Mouse (Mus musculus) retina, adult 2 months (tissue): ENCODE data around the gene Sh2d3c.

Experiments used
- DNase-seq: peaks from one replicate; pipeline ENCODE4 v3.0.0-alpha.2; 2012; ENCODE audit warnings: low read depth, low spot score

The Sh2d3c gene

DNA sequence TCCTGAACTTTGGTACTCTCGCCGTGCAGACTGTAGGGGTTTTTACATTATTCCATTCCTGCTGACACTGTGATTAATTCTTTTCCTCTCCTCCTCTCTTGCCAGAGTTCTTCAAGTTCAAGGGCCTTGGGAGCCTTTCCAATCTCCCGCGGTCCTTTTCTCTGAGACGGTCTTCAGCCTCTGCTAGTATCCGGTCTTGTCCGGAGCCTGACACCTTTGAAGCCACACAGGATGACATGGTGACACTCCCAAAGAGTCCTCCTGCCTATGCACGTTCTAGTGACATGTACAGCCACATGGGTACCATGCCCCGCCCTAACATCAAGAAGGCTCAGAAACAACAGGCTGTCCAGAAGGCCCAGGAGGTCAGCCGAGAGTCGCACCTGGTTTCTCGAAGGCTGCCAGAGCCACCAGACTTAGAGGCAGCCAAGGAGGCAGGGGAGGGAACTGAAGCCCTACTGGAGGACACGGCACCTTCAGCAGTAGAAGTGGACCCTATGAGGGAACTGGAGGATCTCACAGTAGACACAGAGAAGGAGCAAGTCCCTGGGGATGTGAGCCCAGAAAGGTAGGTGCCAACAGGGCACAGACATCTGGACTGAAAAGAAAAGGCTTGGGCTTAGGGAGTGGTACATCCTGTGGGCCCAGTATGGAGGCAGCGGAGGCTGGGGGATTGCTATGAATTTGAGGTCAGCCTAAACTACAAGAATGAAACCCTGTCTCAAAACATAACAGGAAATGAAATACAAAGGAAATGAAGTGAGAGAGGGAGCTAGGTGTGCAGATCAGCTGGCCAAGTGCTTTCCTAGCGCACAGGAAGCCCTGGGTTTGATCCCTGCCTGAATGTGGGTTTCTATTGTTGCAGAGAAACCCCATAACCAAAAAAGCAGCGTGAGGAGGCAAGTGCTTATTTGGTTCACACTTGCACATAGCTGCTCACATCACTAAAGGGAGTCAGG is 4.3 kb downstream of the Sh2d3c start:
- no peak for DNase-seq

DNA sequence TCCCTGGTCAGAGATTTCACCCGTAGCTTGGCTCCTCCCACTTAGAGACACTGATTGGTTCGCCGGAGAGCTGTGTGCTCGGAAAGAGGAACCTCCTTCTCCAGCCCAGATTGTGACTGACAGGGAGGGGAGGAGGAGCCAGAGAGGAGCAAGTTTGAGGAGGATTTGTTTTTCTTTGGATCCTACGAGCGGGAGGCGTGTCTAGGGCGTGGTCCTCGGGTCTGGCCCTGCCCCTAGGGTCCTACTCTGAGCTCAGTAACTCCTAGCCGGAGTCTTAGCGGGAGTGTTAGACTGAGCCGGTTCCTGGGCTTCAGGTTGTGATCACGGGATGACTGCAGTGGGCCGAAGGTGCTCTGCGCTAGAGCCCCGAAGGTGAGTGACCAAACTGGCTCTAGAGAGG is 6.6 kb downstream of the Sh2d3c start:
- peak; percentile 74 for DNase-seq

- DNase-seq: no peak
Measured at GRCm38 (mm10) chr2:32728463-32728862, 7.6 kb downstream of the Sh2d3c start.

DNA sequence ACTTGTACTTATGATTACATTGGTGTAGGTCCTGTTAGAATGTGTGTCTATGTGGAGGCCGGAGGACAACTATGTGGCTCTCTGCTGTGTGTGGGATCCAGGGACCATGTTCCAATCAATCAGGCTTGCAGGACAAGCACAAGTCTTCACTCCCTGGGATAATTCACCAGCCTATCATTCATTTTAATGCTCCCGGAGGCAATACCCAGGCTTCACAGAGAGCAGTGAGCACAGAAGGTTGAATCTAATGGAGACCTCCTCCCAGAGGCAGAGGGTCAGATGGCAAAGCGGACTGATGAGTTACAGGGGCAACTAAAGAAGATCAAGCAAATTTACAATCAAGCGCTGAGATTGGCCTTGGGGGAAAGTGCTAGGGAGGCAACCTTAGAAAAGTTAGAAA is 8.7 kb downstream of the Sh2d3c start:
- DNase-seq: no peak

GRCm38 (mm10) chr2:32730854-32731253 is 10.0 kb downstream of the Sh2d3c start:
- no peak for DNase-seq

DNA sequence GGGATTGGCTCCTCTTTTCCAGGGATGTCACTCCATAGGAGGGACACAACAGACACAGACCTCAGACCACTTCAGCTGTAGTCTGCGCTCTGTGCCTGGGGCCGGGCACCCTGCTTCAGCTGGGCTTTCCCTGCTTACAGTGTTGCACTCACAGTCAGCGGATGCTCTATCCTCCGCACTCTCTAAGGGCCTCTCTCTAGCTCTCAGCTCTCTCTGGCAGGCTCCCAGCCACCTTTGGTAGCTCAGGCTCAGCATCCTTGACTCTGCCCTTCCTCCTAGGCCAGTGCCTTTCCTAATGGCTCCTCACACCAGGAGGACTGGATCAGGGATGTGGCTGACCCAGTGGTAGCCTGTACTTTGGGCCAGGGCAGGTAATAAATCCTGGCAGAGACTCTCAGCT is 11.1 kb downstream of the Sh2d3c start:
- no peak for DNase-seq

- DNase-seq: no peak
Measured at GRCm38 (mm10) chr2:32732695-32733094, 11.8 kb downstream of the Sh2d3c start.

GRCm38 (mm10) chr2:32734480-32734879 is 13.6 kb downstream of the Sh2d3c start:
- no peak for DNase-seq

DNA sequence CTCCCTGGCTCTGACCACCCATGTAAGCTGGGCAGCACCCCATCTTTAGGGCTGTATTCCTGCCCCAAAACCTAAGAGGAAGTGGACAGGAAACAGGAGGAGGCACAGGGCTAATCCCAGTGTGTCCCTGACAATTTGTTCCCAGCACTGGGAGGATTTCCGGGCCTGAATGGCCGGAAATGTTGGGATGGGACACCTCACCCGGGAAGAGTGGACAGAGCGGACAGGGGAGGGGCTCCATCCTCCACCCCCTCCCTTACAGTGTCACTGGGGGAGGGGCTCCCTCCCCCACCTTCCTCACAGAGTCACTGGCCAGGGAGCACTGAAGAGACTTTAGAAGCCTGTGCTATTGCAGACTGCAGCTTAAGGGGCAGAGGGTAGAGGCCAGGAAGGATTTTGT is 14.1 kb downstream of the Sh2d3c start:
- no peak for DNase-seq

- no peak for DNase-seq
Measured at GRCm38 (mm10) chr2:32736306-32736829, 15.5 kb downstream of the Sh2d3c start.

DNA sequence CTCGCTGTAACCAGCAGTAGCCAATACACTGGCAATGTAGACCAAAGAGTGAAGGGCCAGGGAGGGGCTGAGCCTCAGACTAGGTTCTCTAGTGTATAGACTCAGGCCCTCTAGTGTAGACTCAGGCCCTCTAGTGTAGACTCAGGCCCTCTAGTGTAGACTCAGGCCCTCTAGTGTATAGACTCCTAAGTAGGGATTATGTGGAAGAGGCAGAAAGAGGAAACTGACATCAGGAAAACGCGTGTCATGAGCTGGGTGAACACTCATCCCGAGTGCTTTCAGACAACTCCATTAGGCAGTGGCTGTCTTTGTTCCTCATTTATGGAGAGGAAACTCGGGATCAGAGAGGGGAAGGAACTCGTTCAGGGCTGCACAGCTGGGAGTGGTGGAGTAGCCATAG is 16.2 kb downstream of the Sh2d3c start:
- no peak for DNase-seq

GRCm38 (mm10) chr2:32739311-32739710 is 18.5 kb downstream of the Sh2d3c start:
- no peak for DNase-seq

DNA sequence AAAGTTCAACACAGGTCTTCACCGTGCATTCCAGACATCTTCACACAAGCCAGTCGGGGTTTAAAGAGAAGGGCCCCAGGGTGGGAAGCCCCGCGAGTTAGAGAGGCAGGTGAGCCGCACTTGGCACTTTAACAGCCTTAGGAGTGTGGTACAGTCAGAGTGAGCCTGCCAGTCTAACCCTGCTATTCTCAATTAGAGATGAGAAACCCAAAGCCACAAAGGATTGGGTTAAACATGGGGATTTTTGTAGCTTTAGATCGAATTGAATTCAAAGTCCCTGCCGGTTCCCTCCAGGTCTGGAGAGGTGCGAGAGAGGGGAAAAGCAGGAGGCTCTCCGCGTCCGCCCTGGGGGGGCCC is 20.0 kb downstream of the Sh2d3c start, which contains the start of gene 6330409D20Rik:
Gene 6330409D20Rik (minus strand): TSS at position 101 of the 357 bp plus-strand sequence.
- DNase-seq: no peak

DNA sequence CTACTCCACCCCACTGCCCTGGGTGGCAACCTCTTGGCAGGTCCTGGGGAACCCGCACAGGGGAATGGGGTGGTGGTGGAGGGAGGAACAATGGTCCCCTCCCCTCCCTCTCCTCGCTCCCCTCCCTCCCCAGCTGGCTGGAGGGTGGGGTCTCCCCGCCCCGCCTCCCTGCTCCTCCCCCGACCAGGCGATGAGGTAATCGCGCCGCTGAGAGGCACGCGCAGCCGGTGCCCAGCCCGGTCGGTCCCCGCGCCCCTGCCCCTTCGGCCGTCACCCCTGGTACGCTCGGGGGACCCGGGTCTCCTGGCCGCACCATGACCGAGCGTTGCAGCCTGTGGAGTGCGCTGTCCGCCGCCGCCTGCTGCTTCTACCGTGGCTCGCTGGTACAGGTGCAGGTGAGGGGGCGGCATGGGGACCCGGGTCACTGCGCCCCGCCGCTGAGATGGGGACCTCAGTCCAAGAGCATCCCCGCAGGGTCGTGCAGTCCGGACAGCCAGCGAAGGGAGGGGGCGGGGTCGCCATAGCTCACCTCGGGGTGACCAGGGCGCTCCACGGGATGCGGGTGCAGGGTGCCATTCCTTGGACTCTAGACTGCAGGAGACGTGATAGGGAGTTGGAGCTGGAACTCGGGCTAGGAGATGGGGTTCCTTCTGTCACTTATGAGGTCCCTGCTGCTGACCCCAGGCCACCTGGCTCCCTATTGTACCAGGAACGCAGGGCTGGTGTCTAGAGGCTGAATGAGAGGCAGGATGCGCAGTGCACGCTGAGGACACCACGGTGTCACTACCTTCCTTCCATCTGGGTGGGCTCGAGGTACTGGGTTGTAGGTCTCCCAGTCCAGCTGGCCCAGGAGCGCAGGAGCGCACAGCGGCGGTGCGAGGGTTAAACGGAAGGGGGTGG is 20.7 kb downstream of the Sh2d3c start:
- DNase-seq: no peak

GRCm38 (mm10) chr2:32742173-32742531 is 21.3 kb downstream of the Sh2d3c start:
- DNase-seq: no peak

DNA sequence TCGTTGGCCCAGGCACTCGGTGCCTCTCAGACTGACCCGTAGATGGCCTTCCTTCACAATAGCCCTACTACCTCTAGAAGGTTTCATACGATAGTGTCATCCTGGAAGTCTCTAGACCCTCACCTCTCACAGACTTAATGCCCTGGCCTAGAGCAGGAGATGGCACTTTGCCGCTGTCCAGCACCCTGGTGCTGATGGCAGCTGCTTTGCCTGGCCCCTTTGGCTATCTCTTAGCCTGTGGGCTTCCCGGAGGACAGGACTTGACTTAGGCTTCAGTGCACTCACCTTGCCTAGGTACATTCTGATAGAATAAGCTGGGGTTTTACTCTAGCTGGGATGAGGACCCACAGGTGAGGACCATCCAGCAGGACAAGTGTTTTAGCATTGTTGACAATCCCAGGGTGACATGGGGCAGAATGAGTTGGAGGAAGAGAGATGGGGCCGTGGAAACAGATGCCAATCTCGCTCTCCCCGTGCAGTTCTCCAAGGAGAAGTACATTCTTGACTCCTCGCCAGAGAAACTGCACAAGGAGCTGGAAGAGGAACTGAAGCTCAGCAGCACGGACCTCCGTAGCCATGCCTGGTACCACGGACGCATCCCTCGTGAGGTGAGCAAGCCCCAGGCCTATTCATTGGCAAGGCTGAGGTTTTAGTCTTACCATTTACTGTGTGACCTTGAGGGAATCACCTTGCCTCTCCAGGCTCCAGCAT is 23.6 kb downstream of the Sh2d3c start:
- no peak for DNase-seq

- no peak for DNase-seq
Measured at GRCm38 (mm10) chr2:32749082-32749481, 28.2 kb downstream of the Sh2d3c start.

DNA sequence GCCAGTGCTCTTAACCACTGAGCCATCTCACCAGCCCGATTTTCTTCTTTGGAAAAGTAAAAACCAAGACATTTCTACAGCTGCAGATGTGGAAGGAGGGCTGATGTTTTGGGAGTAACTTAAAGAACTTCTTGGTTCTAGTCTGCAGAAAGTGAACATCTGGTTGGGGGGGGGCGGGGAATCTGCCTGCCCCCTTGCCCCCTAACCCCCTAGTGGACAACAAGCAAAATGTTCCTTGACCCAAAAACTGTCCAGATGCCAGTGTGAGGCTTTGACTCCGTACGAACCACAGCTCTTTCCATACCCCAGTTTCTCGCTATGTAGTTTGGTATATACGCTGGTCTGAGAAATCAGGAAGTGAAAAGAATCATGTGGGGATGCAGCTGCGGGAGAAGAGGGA is 29.3 kb downstream of the Sh2d3c start:
- no peak for DNase-seq

DNA sequence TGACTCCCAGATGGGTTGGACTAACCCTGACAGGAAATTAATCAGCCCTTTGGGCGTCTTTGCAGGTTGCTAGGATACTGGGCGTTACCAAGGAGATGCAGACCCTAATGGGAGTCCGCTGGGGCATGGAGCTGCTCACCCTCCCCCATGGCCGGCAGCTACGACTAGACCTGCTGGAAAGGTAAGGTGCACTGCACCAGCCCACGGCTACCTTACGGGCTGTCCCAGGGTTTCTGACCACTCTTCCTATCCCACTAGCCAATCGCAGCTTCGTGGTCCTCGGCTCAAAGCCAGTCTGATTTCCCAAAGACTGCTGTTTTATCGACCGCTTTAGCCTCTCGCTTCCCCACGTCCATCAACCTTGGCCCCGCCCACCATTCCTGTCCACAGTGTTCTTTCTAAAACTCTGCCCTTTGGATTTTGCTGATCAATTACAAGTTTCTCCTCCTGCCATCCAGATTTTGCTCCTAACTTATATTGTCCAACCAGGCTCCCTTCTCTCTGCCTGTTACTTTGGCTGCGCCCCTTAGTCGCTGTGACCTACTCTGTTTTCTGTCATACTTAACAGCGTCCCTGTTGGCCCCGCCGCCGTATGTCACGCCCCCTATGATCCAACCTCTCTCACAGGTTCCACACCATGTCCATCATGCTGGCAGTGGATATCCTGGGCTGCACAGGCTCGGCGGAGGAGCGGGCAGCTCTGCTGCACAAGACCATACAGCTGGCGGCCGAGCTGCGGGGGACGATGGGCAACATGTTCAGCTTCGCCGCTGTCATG is 30.2 kb downstream of the Sh2d3c start:
- peak; percentile 71 for DNase-seq

DNA sequence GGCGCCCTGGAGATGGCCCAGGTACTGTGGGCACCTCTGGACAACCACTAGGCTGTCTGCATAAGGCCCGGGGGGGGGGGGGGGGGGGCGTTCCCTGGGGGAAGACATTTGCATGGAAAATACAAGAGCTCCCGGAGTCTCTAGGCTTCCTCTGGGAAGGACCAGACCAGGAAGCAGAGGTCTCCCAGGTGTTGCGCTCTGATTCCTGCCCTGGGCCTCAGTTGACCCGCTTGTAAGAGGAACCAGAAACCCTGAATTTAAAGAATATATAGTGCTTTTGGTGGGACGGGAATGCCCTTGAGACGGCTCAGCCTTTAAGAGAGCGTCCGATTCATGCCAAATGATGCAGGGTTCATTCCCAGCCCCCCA is 30.8 kb downstream of the Sh2d3c start:
- DNase-seq: no peak

- DNase-seq: no peak
Measured at GRCm38 (mm10) chr2:32752181-32752580, 31.3 kb downstream of the Sh2d3c start.
